Mouse (Mus musculus): ENCODE results near the gene Gipr. TPM values are rescaled to one million over a fixed set of nuclear protein-coding genes. Genes with fewer than 3 reads are reported as not detected.

Gene Gipr
- total and polyA plus RNA-seq, 2 experiments from 2014 or later, result 5.3 to 16.9 TPM

- no peak for TF ChIP-seq CTCF (IDR thresholded peaks at IDR 0.05; ENCODE audit: low read depth)
Observed at GRCm38 (mm10) chr7:19149626-19150025, 16.3 kb downstream of the Gipr start, which contains the start of gene Snrpd2. Gene Snrpd2, plus strand, starts transcription at chr7:19149722.

GRCm38 (mm10) chr7:19148875-19149541, 16.9 kb downstream of the Gipr start, which contains the start of gene Qpctl:
Gene Qpctl, minus strand, starts transcription at chr7:19149291.
- Histone ChIP-seq H3K9ac (peak within 1 kb of the TSS; percentile 67), H3K9me3 (ENCODE audit: low read length) (no peaks in the 10 kb centered on the region), H3K4me1 (ENCODE audit: insufficient read depth) (peaks cover 20% of the 10 kb centered on the region), H3K4me3 (ENCODE audit: low read depth, low read length) (peak within 1 kb of the TSS; percentile 66), H3K27me3 (ENCODE audit: insufficient read depth, low read length) (no peaks in the 10 kb centered on the region), H3K27ac (ENCODE audit: low read depth, low read length) (peak within 1 kb of the TSS; percentile 88), H3K36me3 (ENCODE audit: insufficient read depth) (peaks cover 37% of the 10 kb centered on the region), H3K4me2 (ENCODE audit: low read depth) (peak within 1 kb of the TSS; percentile 87)
- DNase-seq (peak; percentile 99), ATAC-seq (peak; percentile 97)
- TF ChIP-seq CTCF (IDR thresholded peaks at IDR 0.05; ENCODE audit: low read depth), result 0 out of 2 replicates have a peak, but pooled peaks have one; percentile 13
- WGBS, result under 1% methylated on average over 43 of the region's 43 CpGs

More at GRCm38 (mm10) chr7:19149626-19150025, 16.3 kb downstream of the Gipr start, which contains the start of gene Snrpd2:
- ATAC-seq (peak; percentile 92), DNase-seq (peak; percentile 99)
- Histone ChIP-seq H3K36me3 (ENCODE audit: insufficient read depth) (peaks cover 39% of the 10 kb centered on the region), H3K4me2 (ENCODE audit: low read depth) (peak within 1 kb of the TSS; percentile 87), H3K4me1 (ENCODE audit: insufficient read depth) (peaks cover 20% of the 10 kb centered on the region), H3K27ac (ENCODE audit: low read depth, low read length) (peak within 1 kb of the TSS; percentile 88), H3K4me3 (ENCODE audit: low read depth, low read length) (peak within 1 kb of the TSS; percentile 66), H3K9ac (peak within 1 kb of the TSS; percentile 67), H3K27me3 (ENCODE audit: insufficient read depth, low read length) (no peaks in the 10 kb centered on the region), H3K9me3 (ENCODE audit: low read length) (no peaks in the 10 kb centered on the region)
- WGBS, result under 1% methylated on average over 24 of the region's 24 CpGs

GRCm38 (mm10) chr7:19148180-19148874, 17.6 kb downstream of the Gipr start:
- Histone ChIP-seq H3K27me3 (ENCODE audit: insufficient read depth, low read length) (no peaks in the 10 kb centered on the region), H3K9ac (peak overlapping the region; percentile 67), H3K9me3 (ENCODE audit: low read length) (no peaks in the 10 kb centered on the region), H3K4me3 (ENCODE audit: low read depth, low read length) (peak overlapping the region; percentile 66), H3K4me1 (ENCODE audit: insufficient read depth) (peaks cover 20% of the 10 kb centered on the region), H3K27ac (ENCODE audit: low read depth, low read length) (peak overlapping the region; percentile 88), H3K4me2 (ENCODE audit: low read depth) (peak overlapping the region; percentile 87), H3K36me3 (ENCODE audit: insufficient read depth) (peaks cover 30% of the 10 kb centered on the region)
- WGBS, result 15% methylated on average over 20 of the region's 20 CpGs
- no peak for ATAC-seq
- no peak for DNase-seq
- TF ChIP-seq CTCF (IDR thresholded peaks at IDR 0.05; ENCODE audit: low read depth), result peak; percentile 21

DNA sequence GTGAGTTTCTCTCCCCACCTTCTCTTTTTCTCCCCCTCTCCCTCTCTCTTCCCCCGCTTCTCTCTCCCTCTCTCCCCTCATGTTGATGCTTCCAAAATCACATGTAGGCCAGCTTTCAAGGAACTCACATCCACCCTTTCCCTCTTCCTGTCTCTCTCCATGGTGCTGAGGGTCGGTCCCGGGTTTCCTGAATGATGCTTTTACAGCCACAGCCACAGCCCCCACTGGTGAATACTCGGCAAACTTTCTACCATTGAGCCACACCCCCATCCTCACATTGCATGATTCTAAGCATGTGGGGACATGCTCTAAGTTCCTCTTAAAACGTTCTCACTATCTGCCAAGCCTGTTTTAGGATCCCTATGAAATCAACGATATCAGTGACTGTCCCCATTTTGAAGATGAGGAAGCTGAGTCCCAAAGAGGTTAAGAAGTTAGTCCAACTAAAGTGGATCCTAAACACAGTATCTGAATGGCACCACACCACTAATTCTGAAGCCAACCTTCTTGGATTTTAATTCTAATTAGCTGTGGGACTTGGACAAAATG, 18.4 kb downstream of the Gipr start:
- Histone ChIP-seq H3K9me3 (ENCODE audit: low read length) (no peaks in the 10 kb centered on the region), H3K27me3 (ENCODE audit: insufficient read depth, low read length) (no peaks in the 10 kb centered on the region), H3K4me3 (ENCODE audit: low read depth, low read length) (no peak overlapping the region), H3K4me2 (ENCODE audit: low read depth) (peak overlapping the region; percentile 87), H3K9ac (no peak overlapping the region; the same call in 1 of the 2 replicates), H3K27ac (ENCODE audit: low read depth, low read length) (no peak overlapping the region), H3K4me1 (ENCODE audit: insufficient read depth) (peaks cover 20% of the 10 kb centered on the region), H3K36me3 (ENCODE audit: insufficient read depth) (peaks cover 25% of the 10 kb centered on the region)
- WGBS, result 64% methylated on average over 6 of the region's 6 CpGs
- TF ChIP-seq CTCF (IDR thresholded peaks at IDR 0.05; ENCODE audit: low read depth), result no peak
- no peak for ATAC-seq
- DNase-seq, result no peak

GRCm38 (mm10) chr7:19146793-19147192, 19.1 kb downstream of the Gipr start:
- Histone ChIP-seq H3K4me1 (ENCODE audit: insufficient read depth) (peaks cover 20% of the 10 kb centered on the region), H3K36me3 (ENCODE audit: insufficient read depth) (peaks cover 24% of the 10 kb centered on the region), H3K4me3 (ENCODE audit: low read depth, low read length) (no peak overlapping the region), H3K4me2 (ENCODE audit: low read depth) (no peak overlapping the region), H3K9ac (no peak overlapping the region), H3K9me3 (ENCODE audit: low read length) (no peaks in the 10 kb centered on the region), H3K27me3 (ENCODE audit: insufficient read depth, low read length) (no peaks in the 10 kb centered on the region), H3K27ac (ENCODE audit: low read depth, low read length) (no peak overlapping the region)
- no peak for TF ChIP-seq CTCF (IDR thresholded peaks at IDR 0.05; ENCODE audit: low read depth)
- ATAC-seq (no peak), DNase-seq (no peak)
- 92% methylated on average over 10 of the region's 10 CpGs for WGBS

DNA sequence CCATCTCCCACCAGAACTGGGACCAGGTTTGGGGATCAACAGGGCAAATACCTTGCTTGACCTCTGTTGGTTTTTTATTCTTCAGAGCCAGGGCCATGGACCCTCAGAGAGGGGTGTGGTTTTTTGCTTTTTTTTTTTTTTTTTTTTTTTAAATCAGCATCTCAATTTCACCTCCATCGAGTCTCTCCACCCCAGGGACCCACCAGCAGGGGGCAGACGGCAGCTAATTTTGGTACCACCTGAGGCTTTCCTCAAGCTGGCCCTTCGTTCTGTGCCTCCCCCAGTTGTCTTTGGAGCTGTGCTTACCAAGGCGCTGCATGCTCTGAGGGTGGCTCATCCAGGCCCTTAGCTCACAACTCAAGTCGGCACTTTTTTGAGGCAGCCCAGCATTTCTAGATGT, 28.5 kb downstream of the Gipr start:
- H3K9ac ChIP-seq, result no peak overlapping the region
- peaks cover 60% of the 10 kb centered on the region for H3K36me3 ChIP-seq (ENCODE audit: insufficient read depth)
- H3K27me3 ChIP-seq (ENCODE audit: insufficient read depth, low read length), result no peaks in the 10 kb centered on the region
- no peak overlapping the region for H3K4me2 ChIP-seq (ENCODE audit: low read depth)
- no peaks in the 10 kb centered on the region for H3K4me1 ChIP-seq (ENCODE audit: insufficient read depth)
- DNase-seq (peak; percentile 62), ATAC-seq (peak; percentile 45; the same call in 1 of the 2 replicates)
- H3K27ac ChIP-seq (ENCODE audit: low read depth, low read length), result no peak overlapping the region
- WGBS, result 39% methylated on average over 5 of the region's 5 CpGs
- TF ChIP-seq CTCF (IDR thresholded peaks at IDR 0.05; ENCODE audit: low read depth), result peak; percentile 64
- no peak overlapping the region for H3K4me3 ChIP-seq (ENCODE audit: low read depth, low read length)
- H3K9me3 ChIP-seq (ENCODE audit: low read length), result no peaks in the 10 kb centered on the region
